Mouse (Mus musculus) heart, embryonic 11.5 days (tissue): ENCODE measurements around the gene Xcl1. TPM values are rescaled to one million over a fixed set of nuclear protein-coding genes. Genes with fewer than 3 reads are reported as not detected.

Source experiments
- ATAC-seq: fragments of 200-750 bp; cut with Nextera tagmentation; replicated peaks from 2 replicates; pipeline ENCODE4 v1.8.0; 2017; ENCODE audit warnings: moderate library complexity; ENCODE audit not compliant: insufficient number of reproducible peaks, low FRiP score, low TSS enrichment
- H3K27ac ChIP-seq: fragments of 300-500 bp; sonication (generic); 2 replicates; pipeline ENCODE4 v1.5.1; 2014; ENCODE audit warnings: mild to moderate bottlenecking, low read depth, low read length
- H3K27me3 ChIP-seq: fragments of 300-500 bp; sonication (generic); 2 replicates; pipeline ENCODE4 v1.6.1; 2014; ENCODE audit warnings: mild to moderate bottlenecking, low read length, mixed read lengths; ENCODE audit not compliant: control insufficient read depth, insufficient read depth
- H3K36me3 ChIP-seq: fragments of 300-500 bp; sonication (generic); 2 replicates; pipeline ENCODE4 v1.6.1; 2014; ENCODE audit warnings: mild to moderate bottlenecking, low read length, moderate library complexity, mixed read lengths; ENCODE audit not compliant: control insufficient read depth, insufficient read depth
- H3K4me1 ChIP-seq: fragments of 300-500 bp; sonication (generic); 2 replicates; pipeline ENCODE4 v1.6.1; 2014; ENCODE audit warnings: low read length; ENCODE audit not compliant: control insufficient read depth, insufficient read depth
- H3K4me2 ChIP-seq: fragments of 300-500 bp; sonication (generic); 2 replicates; pipeline ENCODE4 v1.6.1; 2014; ENCODE audit warnings: mild to moderate bottlenecking, moderate library complexity
- H3K4me3 ChIP-seq: fragments of 300-500 bp; sonication (generic); 2 replicates; pipeline ENCODE4 v1.5.1; 2014; ENCODE audit warnings: low read depth, low read length
- H3K9ac ChIP-seq: fragments of 300-500 bp; sonication (generic); 2 replicates; pipeline ENCODE4 v1.6.1; 2014; ENCODE audit warnings: mild to moderate bottlenecking, low read depth, low read length, moderate library complexity
- H3K9me3 ChIP-seq: fragments of 300-500 bp; sonication (generic); replicated peaks from 2 replicates; pipeline ENCODE4 v1.6.1; 2016; ENCODE audit warnings: low read length; ENCODE audit not compliant: control insufficient read depth
- WGBS: fragments of 180-500 bp; shearing (Covaris S2); extraction: QIAGEN DNeasy Blood & Tissue Kit; methylation state at CpG from one replicate; pipeline ENCODE4 v1.1.7; 2014; ENCODE audit not compliant: insufficient replicate concordance; 5-methylcytosine and 5-hydroxymethylcytosine counted together
- polyA plus RNA-seq: library from polyadenylated mRNA; unstranded; fragments of >200 nt; fragmentation: Nextera tagmentation; extraction: Ambion mirVana; gene quantifications from 2 replicates; pipeline ENCODE4 v1.2.1, GENCODE M21; 2014

Xcl1 gene
- polyA plus RNA-seq, 1 experiment from 2014 or later, result not detected

DNA sequence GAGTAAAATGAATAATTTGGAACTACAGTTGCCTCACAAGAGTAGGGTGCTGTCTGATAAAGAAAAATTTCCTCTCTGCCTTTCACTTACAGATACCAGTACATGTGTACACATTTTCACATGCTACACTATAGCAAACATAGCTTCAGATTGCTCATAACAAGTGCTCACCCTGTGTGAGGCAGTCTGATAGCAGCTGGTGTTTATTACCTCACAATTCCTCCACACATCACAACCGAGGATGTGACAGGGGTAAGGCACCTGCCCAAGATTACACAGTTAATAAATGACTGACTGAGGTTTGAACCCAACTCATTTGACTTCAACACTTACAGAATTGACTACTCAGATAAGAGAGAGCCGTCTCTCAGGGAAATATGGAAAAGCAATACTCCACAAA is 25.3 kb upstream of the Xcl1 start:
- Histone ChIP-seq H3K27me3 (no peaks in the 10 kb centered on the region), H3K9ac (no peak overlapping the region), H3K4me2 (no peak overlapping the region), H3K4me3 (no peak overlapping the region), H3K4me1 (no peaks in the 10 kb centered on the region; the same call in none of the 2 replicates), H3K27ac (no peak overlapping the region), H3K9me3 (no peaks in the 10 kb centered on the region), H3K36me3 (no peaks in the 10 kb centered on the region)
- ATAC-seq, result no peak
- 49% methylated on average over 2 of the region's 2 CpGs for WGBS

DNA sequence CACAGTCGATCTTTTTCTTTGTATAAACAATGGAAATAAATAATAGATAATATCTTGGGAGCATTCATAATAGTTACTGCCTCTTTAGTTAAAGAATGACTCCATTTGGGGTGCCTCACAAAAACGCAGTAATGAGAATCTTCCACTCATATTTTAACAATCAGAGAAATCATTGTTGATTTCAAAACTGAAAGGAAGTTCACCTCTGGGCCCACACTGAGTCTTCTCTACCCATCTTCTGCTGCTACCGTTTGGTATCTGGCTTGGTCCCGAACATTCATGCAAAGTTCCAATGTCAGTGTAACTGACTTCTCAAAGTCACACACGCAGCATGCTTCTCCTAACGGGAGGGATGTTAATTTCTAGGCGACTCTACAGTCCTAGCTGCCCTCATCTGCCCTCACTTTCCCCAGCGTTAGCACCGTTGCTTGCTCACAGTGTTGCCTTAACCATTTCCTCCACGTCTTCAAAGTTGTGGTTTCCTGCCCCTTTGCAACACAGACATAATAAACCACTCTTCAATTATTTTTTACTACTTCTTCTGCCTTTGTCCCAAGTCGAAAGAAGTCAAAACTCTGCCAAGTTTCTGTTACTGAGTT is 24.6 kb upstream of the Xcl1 start:
- no peak overlapping the region for H3K9ac ChIP-seq
- no peak overlapping the region for H3K4me2 ChIP-seq
- no peaks in the 10 kb centered on the region for H3K9me3 ChIP-seq
- 72% methylated on average over 11 of the region's 11 CpGs for WGBS
- no peak overlapping the region for H3K4me3 ChIP-seq
- no peaks in the 10 kb centered on the region for H3K36me3 ChIP-seq
- H3K27ac ChIP-seq, result no peak overlapping the region
- no peak for ATAC-seq
- H3K27me3 ChIP-seq, result no peaks in the 10 kb centered on the region
- no peaks in the 10 kb centered on the region; the same call in none of the 2 replicates for H3K4me1 ChIP-seq

DNA sequence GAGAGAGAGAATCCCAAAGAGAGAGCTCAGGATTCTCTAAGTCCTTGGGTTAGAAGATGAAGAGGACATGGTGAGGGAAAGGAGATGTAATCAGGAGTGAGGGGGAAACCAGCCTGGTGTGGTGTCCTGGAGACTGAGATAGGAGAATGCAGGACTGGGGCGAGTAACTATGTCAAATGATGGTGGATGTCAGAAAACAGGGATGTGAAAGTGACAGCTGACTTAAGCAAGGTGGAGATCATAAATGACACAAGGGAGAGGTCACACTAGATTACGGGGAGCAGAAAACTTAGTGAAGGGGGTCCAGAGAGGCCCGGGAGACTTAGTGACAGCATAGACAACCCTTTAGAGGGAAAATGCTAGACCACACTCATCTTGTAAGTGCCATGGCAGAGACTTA is 23.8 kb upstream of the Xcl1 start:
- 72% methylated on average over 3 of the region's 3 CpGs for WGBS
- Histone ChIP-seq H3K9me3 (no peaks in the 10 kb centered on the region), H3K9ac (no peak overlapping the region), H3K4me3 (no peak overlapping the region), H3K4me1 (no peaks in the 10 kb centered on the region; the same call in none of the 2 replicates), H3K36me3 (no peaks in the 10 kb centered on the region), H3K27me3 (no peaks in the 10 kb centered on the region), H3K4me2 (no peak overlapping the region), H3K27ac (no peak overlapping the region)
- no peak for ATAC-seq

- no peak overlapping the region for H3K27ac ChIP-seq
- no peaks in the 10 kb centered on the region for H3K27me3 ChIP-seq
- H3K9me3 ChIP-seq, result no peaks in the 10 kb centered on the region
- no peak overlapping the region for H3K4me2 ChIP-seq
- H3K9ac ChIP-seq, result no peak overlapping the region
- no peaks in the 10 kb centered on the region for H3K36me3 ChIP-seq
- 85% methylated on average over 3 of the region's 3 CpGs for WGBS
- no peak for ATAC-seq
- H3K4me1 ChIP-seq, result no peaks in the 10 kb centered on the region; the same call in none of the 2 replicates
- no peak overlapping the region for H3K4me3 ChIP-seq
Observed at GRCm38 (mm10) chr1:164957974-164958373, 22.6 kb upstream of the Xcl1 start.

DNA sequence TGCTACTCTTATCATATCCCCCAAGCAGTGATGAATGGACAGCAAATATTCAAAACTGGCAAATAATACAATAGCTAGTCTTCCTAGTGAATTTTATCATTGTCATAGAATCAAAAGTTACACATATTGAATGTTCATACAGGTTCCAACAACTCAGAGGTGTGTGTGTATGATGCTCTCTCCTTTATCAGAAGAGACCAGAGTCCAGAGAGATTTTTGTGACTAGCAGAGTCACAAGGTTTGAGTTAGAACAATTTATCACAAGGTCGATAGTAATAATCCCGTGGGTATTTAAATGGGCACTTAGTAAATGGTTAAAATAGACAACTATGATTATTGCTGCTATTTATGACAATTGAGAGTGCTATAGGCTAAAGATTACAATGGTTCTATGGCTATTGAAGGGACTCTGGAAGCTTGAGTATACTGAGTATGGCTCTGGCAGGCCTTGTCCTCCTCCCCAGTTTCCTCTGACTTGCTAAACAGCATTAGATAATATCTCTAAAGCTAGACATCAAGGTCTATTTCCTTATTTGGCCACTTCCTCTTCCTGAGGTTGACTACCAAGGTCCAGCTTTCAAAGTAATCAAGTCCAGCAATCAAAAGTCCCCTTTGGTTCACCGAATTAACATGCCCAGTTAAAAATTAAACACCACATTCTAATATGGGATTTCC is 21.5 kb upstream of the Xcl1 start:
- H3K9ac ChIP-seq, result no peak overlapping the region
- no peaks in the 10 kb centered on the region for H3K27me3 ChIP-seq
- no peak for ATAC-seq
- H3K9me3 ChIP-seq, result no peaks in the 10 kb centered on the region
- no peak overlapping the region for H3K4me2 ChIP-seq
- no peaks in the 10 kb centered on the region for H3K4me1 ChIP-seq
- WGBS, result 71% methylated on average over 3 of the region's 3 CpGs
- H3K4me3 ChIP-seq, result no peak overlapping the region
- H3K36me3 ChIP-seq, result no peaks in the 10 kb centered on the region
- H3K27ac ChIP-seq, result no peak overlapping the region

GRCm38 (mm10) chr1:164955452-164956196 is 20.3 kb upstream of the Xcl1 start:
- Histone ChIP-seq H3K36me3 (no peaks in the 10 kb centered on the region), H3K4me3 (no peak overlapping the region), H3K27ac (no peak overlapping the region), H3K9me3 (no peaks in the 10 kb centered on the region), H3K4me1 (no peaks in the 10 kb centered on the region), H3K9ac (no peak overlapping the region), H3K4me2 (no peak overlapping the region), H3K27me3 (no peaks in the 10 kb centered on the region)
- ATAC-seq, result no peak
- 68% methylated on average over 7 of the region's 7 CpGs for WGBS

- no peaks in the 10 kb centered on the region for H3K4me1 ChIP-seq
- no peaks in the 10 kb centered on the region for H3K9me3 ChIP-seq
- no peaks in the 10 kb centered on the region for H3K27me3 ChIP-seq
- no peak overlapping the region for H3K4me3 ChIP-seq
- H3K36me3 ChIP-seq, result no peaks in the 10 kb centered on the region
- 86% methylated on average over 6 of the region's 6 CpGs for WGBS
- no peak overlapping the region for H3K9ac ChIP-seq
- no peak for ATAC-seq
- no peak overlapping the region for H3K27ac ChIP-seq
- H3K4me2 ChIP-seq, result no peak overlapping the region
Observed at GRCm38 (mm10) chr1:164953574-164953973, 18.2 kb upstream of the Xcl1 start.

DNA sequence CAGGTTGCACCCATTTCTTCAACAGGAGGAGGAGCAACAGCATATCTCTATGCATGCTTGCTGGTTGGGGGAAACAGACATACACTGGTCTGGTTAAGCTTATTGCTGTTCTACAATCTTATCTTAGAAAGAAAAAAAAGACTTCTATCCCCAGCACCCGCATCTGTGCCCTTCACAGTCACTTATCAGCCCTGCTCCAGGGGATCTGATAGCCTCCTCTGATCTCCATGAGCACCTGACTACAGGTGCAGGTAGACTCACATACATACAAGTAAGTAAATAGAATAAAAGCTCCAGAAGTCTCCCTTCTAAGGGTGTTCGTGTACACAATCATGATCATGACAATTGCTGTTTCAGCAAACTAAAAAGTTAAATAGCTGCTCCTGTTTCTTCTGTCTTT is 733 bp upstream of the Xcl1 start:
- Histone ChIP-seq H3K4me1 (no peaks in the 10 kb centered on the region), H3K9ac (no peak overlapping the region), H3K36me3 (no peaks in the 10 kb centered on the region), H3K4me2 (no peak overlapping the region), H3K27me3 (no peaks in the 10 kb centered on the region), H3K9me3 (no peaks in the 10 kb centered on the region), H3K4me3 (no peak overlapping the region), H3K27ac (no peak overlapping the region)
- WGBS, result 43% methylated on average over 2 of the region's 2 CpGs
- no peak for ATAC-seq
